Mouse (Mus musculus) gastrocnemius, adult 18-20 months (tissue): Measurements from ENCODE around the gene Pqbp1. TPM values are rescaled to one million over a fixed set of nuclear protein-coding genes. Genes with fewer than 3 reads are reported as not detected.

Experiments used
- DNase-seq: peaks from one replicate; pipeline ENCODE4 v3.0.0; 2021; ENCODE audit warnings: low spot score
- total RNA-seq, 2 experiments: library from RNA; stranded (reverse); gene quantifications; 2 replicates each; pipeline ENCODE4 v1.2.3; 2021

Pqbp1 gene
- total RNA-seq, 2 experiments from 2014 or later: 22.3 to 23.5 TPM

DNA sequence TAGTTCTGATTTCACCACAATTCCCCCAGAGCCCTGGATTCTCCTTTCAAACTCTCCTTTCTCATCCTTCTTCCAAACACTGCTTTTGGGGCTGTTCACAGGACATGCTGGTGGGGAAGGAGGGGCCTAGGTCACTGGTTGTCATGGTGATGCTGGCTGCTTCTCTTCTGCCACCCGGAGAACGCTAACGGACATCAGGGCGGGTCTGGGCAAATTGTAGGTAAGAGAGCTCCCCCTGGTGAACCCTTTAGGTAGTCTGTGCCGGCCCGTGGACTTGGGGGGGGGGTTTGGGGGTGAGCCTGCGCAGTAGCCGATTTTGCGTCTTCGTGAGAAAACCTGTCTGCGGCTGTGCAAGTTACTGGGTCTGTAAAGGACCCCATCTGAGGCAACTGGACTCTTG lies 19.2 kb downstream of the Pqbp1 start:
- peak; percentile 51 for DNase-seq

GRCm38 (mm10) chrX:7878495-7878894 lies 20.6 kb downstream of the Pqbp1 start:
- DNase-seq: no peak

DNA sequence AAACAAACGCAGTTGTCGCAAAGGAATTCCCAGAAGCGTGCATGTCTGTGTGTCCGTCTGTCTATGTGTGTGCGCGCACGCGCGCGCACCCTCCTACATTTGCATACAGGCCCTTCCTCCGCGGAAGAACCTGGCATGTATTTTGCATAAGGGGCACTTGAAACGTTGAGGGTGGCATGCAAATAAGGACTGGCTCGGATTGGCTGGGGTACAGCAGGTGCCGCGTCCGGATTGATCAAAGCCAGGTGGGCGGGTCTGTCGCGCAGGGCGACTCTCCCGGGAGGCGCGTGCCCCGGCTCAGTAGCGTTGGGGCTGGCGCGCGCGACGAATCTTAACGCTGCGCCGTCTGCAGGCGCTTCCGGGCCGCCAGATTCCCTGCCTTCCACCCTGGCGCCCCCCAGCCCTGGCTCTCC lies 21.1 kb downstream of the Pqbp1 start, which contains the start of gene Pim2:
TSS of gene Pim2 (plus strand) at position 256 of the 413 bp plus-strand sequence.
- DNase-seq: peak; percentile 70

DNA sequence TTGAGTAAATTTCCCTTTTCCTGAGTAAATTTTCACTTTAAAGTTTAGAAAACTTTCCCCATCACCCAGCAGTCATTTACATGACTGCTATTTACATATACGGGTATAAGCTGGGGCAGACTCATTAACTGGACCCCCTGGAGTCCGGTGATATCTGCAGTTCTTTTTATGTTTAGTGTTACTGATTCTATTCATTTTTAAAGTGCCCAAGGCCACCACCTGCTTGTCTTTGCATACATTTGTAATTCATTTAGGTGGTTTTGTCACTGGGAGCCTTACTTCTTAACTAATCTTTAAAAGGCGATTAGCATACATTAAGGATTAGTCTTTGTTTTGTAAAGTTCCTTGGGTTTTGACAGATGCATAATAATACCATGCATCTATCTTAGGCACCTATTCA lies 29.2 kb downstream of the Pqbp1 start:
- no peak for DNase-seq

DNA sequence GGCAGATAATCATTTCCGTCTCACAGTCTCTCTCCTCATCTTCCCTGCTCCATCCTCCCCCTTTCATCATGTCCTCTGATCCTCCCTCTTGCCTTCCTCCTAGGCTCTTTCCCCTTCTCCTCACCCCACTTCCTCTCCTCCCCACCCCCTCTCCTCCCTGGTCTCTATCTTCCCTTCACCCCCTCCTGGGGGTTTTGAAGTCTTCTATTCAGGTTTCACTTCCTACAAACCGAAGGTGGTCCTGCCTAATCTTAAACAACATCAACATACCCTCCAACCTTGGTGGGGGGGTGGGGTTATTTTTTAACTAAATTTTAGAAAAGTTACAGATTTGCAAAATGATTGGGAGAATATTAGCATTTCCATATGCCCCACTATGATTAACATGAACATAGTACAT lies 30.6 kb downstream of the Pqbp1 start:
- no peak for DNase-seq

GRCm38 (mm10) chrX:7867141-7867540 lies 31.9 kb downstream of the Pqbp1 start:
- no peak for DNase-seq

- DNase-seq: no peak
Measured at GRCm38 (mm10) chrX:7865786-7866185, 33.3 kb downstream of the Pqbp1 start.

DNA sequence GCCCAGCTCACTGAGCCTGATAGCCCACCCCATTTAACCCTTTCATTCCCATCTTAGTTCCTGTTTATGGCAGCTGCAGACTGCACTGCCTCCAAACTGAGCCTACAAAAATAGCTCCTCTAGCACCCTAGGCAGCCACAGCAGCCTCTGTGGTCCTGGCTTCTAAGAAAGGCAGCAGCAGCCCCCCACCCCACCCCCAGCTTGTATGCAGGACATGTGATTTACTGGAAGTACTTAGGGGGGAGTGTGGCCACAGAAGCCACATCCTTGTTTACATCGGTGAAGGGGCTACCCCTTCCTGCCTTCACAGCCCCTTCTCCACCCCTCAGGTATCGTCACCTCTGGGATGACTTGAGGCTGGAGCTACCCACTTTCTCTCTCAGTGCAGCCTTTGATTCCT lies 33.7 kb downstream of the Pqbp1 start:
- DNase-seq: no peak

- DNase-seq: no peak
Measured at GRCm38 (mm10) chrX:7864551-7864950, 34.5 kb downstream of the Pqbp1 start.

- no peak for DNase-seq
Measured at GRCm38 (mm10) chrX:7863181-7863580, 35.9 kb downstream of the Pqbp1 start.

DNA sequence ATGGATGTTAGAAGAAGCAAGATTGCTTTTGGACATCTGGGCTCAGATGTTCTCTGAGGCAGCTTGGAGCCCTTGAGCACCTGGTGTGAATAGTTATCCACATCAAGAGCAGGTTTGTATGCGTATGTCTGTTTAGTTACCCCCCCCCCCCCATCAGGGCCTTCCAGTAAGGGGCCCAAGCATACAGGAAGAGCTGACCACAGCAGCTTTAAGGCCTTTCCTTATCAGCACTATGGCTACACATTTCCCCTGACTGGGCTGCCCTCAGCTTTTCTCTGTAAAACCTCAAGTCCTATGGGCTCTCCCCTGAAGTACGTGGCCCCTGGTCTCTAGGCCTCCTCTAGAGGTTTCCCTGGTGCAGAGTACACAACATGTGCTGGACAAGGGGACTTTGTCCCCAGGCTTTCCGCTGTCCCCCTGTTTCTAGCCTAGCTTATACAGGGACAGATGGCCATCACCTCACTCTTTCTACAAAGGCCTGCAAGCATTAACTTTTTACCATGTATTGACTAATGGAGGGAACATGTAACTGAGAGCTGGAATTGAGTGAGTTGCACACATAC lies 39.8 kb downstream of the Pqbp1 start:
- no peak for DNase-seq

DNA sequence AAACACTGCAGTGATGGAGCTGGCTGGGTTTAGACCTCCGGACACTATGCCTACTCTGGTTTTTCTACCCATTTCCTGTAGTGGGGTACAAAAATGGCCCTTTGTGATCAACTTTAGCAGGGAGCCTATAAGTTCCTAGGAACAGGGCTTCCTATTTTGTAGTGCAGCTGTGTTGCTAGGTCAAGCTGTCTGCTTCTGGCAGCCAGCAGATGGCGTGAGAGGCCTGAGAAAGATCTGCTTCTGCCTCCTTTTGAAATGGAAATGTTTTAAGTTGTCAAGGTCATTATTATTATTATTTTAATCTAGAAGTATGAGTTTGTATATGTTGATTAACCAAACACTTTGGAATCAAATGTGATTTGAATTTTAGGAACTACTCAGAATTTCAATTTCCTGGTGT lies 44.5 kb downstream of the Pqbp1 start:
- peak; percentile 14 for DNase-seq

DNA sequence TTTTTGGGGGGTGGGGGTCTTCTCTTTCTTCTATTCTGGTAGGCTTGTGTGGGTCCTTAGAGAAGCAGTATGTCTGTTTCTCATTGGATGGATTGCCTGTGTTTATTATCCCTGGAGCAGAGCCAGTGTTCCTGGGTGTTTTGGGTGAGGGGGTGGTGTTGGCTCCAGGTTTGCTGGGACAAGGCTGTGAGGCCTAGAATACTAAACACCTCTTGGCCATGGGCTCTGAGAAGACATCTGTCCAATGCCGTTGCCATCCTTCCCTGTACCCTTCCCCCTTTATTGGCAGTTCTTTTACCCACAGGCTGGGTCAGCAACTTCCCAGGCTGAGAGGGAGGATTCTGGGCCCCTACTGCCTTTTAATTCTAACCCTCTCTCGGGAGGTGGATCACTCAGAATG lies 51.2 kb downstream of the Pqbp1 start:
- DNase-seq: no peak

Other genes starting within 250 kb of the Pqbp1 start
- gene Prickle3, start 242.0 kb downstream of the Pqbp1 start, total RNA-seq: 10 to 100 TPM; 10.8 to 26.5 TPM
- 10 to 100 TPM; 30.3 to 35.0 TPM for gene Plp2, start 227.9 kb downstream of the Pqbp1 start, total RNA-seq
- gene Magix, start 218.0 kb downstream of the Pqbp1 start, total RNA-seq: 10 to 100 TPM; 30.6 to 33.7 TPM
- 10 to 100 TPM; 14.3 to 15.0 TPM for gene Gpkow, start 202.1 kb downstream of the Pqbp1 start, total RNA-seq
- gene Wdr45, start 184.9 kb downstream of the Pqbp1 start, total RNA-seq: 10 to 100 TPM; 32.4 to 37.1 TPM
- gene Gm45208, start 177.0 kb downstream of the Pqbp1 start, total RNA-seq: under 1 TPM in 1 of 2 experiments, not detected in 1; 0.45 TPM
- 1 to 10 TPM; 5.0 to 5.6 TPM for gene Praf2, start 170.8 kb downstream of the Pqbp1 start, total RNA-seq
- gene Ccdc120, start 148.4 kb downstream of the Pqbp1 start, total RNA-seq: under 1 TPM; 0.34 to 0.50 TPM
- 1 to 10 TPM; 7.9 to 9.2 TPM for gene Tfe3, start 136.7 kb downstream of the Pqbp1 start, total RNA-seq
- gene Gripap1, start 109.5 kb downstream of the Pqbp1 start, total RNA-seq: 10 to 100 TPM; 16.7 to 19.5 TPM
- under 1 TPM in 1 of 2 experiments, not detected in 1; 0.12 TPM for gene Kcnd1, start 77.0 kb downstream of the Pqbp1 start, total RNA-seq
- 10 to 100 TPM; 14.6 to 17.1 TPM for gene Otud5, start 57.9 kb downstream of the Pqbp1 start, total RNA-seq
- gene Pim2, start 21.0 kb downstream of the Pqbp1 start, total RNA-seq: 1 to 10 TPM; 1.5 to 1.9 TPM
- gene Slc35a2, start 15.2 kb downstream of the Pqbp1 start, total RNA-seq: 1 to 10 TPM; 7.7 to 9.5 TPM
- 10 to 100 TPM; 42.7 to 47.6 TPM for gene Timm17b, start 88 bp upstream of the Pqbp1 start, total RNA-seq
- gene Gm10491, start 8.6 kb upstream of the Pqbp1 start, total RNA-seq: not detected
- gene Gm10490, start 10.3 kb upstream of the Pqbp1 start, total RNA-seq: not detected
- gene Pcsk1n, start 20.6 kb upstream of the Pqbp1 start, total RNA-seq: not detected
- gene Eras, start 29.3 kb upstream of the Pqbp1 start, total RNA-seq: not detected
- 1 to 10 TPM; 3.6 to 5.0 TPM for gene Hdac6, start 48.6 kb upstream of the Pqbp1 start, total RNA-seq
- not detected for gene Gata1, start 78.8 kb upstream of the Pqbp1 start, total RNA-seq
- gene Glod5, start 119.2 kb upstream of the Pqbp1 start, total RNA-seq: not detected
- gene Suv39h1, start 175.5 kb upstream of the Pqbp1 start, total RNA-seq: 1 to 10 TPM; 4.5 TPM
- gene Was, start 191.2 kb upstream of the Pqbp1 start, total RNA-seq: under 1 TPM; 0.21 to 0.52 TPM
- 10 to 100 TPM in 1 of 2 experiments, 1 to 10 TPM in 1; 8.7 to 10.1 TPM for gene Wdr13, start 233.6 kb upstream of the Pqbp1 start, total RNA-seq
- 10 to 100 TPM; 48.0 to 90.4 TPM for gene Rbm3, start 246.6 kb upstream of the Pqbp1 start, total RNA-seq